Mouse (Mus musculus) neural tube, embryonic 12.5 days (tissue): ENCODE data around the gene Arnt2. TPM values are rescaled to one million over a fixed set of nuclear protein-coding genes. Genes with fewer than 3 reads are reported as not detected.
A peak's percentile ranks its signal among the peaks of the same experiment; 100 is the strongest.

Source experiments
- ATAC-seq: fragments of 200-750 bp; cut with Nextera tagmentation; 2 replicates; pipeline ENCODE4 v1.8.0; 2017; ENCODE audit warnings: low read depth, mild to moderate bottlenecking, moderate TSS enrichment, moderate library complexity; ENCODE audit not compliant: low FRiP score
- H3K27ac ChIP-seq: fragments of 300-500 bp; sonication (generic); 2 replicates; pipeline ENCODE4 v1.5.1; 2016
- H3K27me3 ChIP-seq: fragments of 300-500 bp; sonication (generic); replicated peaks from 2 replicates; pipeline ENCODE4 v1.6.1; 2016; ENCODE audit warnings: mild to moderate bottlenecking
- H3K36me3 ChIP-seq: fragments of 300-500 bp; sonication (generic); 2 replicates; pipeline ENCODE4 v1.6.1; 2016; ENCODE audit warnings: mild to moderate bottlenecking
- H3K4me1 ChIP-seq: fragments of 300-500 bp; sonication (generic); 2 replicates; pipeline ENCODE4 v1.6.1; 2016
- H3K4me2 ChIP-seq: fragments of 300-500 bp; sonication (generic); replicated peaks from 2 replicates; pipeline ENCODE4 v1.6.1; 2016; ENCODE audit warnings: mild to moderate bottlenecking
- H3K4me3 ChIP-seq: fragments of 300-500 bp; sonication (generic); 2 replicates; pipeline ENCODE4 v1.5.1; 2016
- H3K9ac ChIP-seq: fragments of 300-500 bp; sonication (generic); 2 replicates; pipeline ENCODE4 v1.6.1; 2016; ENCODE audit warnings: mild to moderate bottlenecking
- H3K9me3 ChIP-seq: fragments of 300-500 bp; sonication (generic); 2 replicates; pipeline ENCODE4 v1.6.1; 2016; ENCODE audit warnings: mild to moderate bottlenecking
- WGBS: fragments of 180-500 bp; shearing (Covaris S2); methylation state at CpG from one replicate; pipeline ENCODE4 v1.1.7; 2016; 5-methylcytosine and 5-hydroxymethylcytosine counted together
- polyA plus RNA-seq: library from polyadenylated mRNA; unstranded; fragments of >200 nt; fragmentation: Nextera tagmentation; extraction: Ambion mirVana; gene quantifications from 2 replicates; pipeline ENCODE4 v1.2.1, GENCODE M21; 2016

Gene Arnt2
- polyA plus RNA-seq, 1 experiment from 2014 or later = 49.8 TPM

DNA sequence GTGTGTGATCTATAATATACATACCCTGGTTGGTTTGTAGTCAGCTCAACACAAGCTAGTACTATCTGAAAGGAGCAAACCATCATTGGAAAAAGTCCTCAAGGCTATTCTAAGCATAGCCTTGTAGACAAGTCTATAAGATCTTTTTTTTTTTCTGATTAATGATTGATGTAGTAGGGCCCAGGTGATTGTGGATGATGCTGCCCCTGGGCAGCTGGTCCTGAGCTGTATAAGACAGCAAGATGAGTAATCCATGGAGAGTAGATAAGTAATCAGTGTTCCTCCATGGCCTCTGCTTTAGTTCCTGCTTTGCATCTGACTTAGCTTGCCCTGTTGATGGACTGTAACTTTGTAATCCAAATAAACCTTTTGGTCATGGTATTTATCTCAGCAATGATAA, 11.8 kb upstream of the Arnt2 start:
- Histone ChIP-seq H3K4me2 (no peak overlapping the region), H3K9me3 (no peaks in the 10 kb centered on the region), H3K27ac (no peak overlapping the region), H3K36me3 (no peaks in the 10 kb centered on the region), H3K27me3 (no peaks in the 10 kb centered on the region), H3K4me3 (no peak overlapping the region), H3K4me1 (no peaks in the 10 kb centered on the region), H3K9ac (no peak overlapping the region)
- no peak for ATAC-seq

DNA sequence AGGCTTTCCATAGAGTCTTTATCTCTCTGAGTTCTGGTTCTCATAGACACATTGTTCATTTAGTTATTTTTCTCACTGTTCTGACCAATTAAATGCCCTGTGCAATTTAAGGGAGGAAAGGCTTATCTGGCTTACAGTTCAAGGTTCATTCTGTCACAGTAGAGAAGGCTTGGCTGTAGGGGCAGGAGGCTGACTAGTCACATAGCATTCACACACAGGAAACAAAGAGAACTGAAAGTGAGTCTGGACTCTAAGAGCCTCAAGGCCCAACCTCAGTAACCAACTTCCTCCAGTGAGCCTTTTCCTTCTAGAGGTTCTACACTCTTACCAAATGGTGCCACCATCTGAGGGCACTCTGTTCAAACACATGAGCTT, 11.3 kb upstream of the Arnt2 start:
- Histone ChIP-seq H3K9me3 (no peaks in the 10 kb centered on the region), H3K4me2 (no peak overlapping the region), H3K4me3 (no peak overlapping the region), H3K27ac (no peak overlapping the region), H3K27me3 (no peaks in the 10 kb centered on the region), H3K4me1 (no peaks in the 10 kb centered on the region), H3K36me3 (no peaks in the 10 kb centered on the region), H3K9ac (no peak overlapping the region)
- ATAC-seq = no peak

DNA sequence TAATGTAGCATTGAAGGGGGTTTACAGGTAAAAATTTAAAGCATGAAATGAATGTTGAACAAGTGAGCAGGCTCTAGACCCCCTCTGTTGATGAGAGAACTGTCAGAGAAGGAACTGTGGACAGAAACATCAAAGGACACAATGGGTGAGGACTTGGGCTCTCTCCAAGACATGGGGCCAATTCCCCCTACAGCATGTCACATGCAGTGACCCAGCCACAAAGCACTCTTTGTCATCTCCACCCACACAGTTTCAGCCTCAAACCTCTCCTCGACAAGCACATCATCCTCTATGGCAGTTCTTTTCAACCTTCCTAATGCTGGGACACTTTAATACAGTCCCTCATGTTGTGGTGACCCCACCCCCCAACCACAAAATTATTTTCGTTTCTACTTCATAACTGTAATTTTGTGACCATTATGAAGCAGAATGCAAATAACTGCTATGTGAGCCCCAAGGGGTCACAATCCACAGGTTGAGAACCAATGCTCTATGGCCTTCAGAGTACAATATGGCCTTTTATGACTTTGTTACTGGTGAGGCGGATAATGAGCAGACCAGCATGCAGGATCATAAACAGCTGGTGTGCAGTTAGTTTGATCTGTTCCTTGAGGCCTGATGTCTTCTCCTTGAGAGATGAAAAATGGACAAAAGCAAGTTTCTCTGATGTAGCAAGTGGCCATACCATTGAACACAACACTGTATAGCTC, 10.8 kb upstream of the Arnt2 start:
- no peaks in the 10 kb centered on the region for H3K36me3 ChIP-seq
- no peak overlapping the region for H3K9ac ChIP-seq
- H3K4me2 ChIP-seq = no peak overlapping the region
- H3K27me3 ChIP-seq = no peaks in the 10 kb centered on the region
- H3K4me1 ChIP-seq = no peaks in the 10 kb centered on the region
- H3K27ac ChIP-seq = no peak overlapping the region
- no peak overlapping the region for H3K4me3 ChIP-seq
- no peak for ATAC-seq
- H3K9me3 ChIP-seq = no peaks in the 10 kb centered on the region
- WGBS = 59% methylated on average over 3 of the region's 3 CpGs

DNA sequence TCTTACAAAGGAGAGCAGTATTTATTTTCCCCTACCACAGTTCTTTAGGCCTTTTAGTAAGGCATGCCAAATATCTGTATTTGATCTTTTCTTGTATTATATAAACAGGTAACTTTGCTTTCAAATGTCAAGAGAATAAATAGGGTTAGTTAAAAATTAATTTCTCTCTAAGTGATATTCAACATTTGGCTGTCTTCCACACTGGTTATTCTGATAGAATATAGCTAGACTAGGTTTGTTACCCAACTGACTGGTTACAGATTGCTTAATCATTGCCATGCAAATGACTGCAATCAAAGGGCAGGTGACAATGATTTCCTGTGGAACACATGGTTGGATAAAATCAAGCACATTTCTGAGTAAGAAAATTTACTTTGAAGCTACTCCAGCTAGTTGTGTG, 7.5 kb upstream of the Arnt2 start:
- Histone ChIP-seq H3K27me3 (no peaks in the 10 kb centered on the region), H3K4me2 (no peak overlapping the region), H3K9me3 (no peaks in the 10 kb centered on the region), H3K4me3 (no peak overlapping the region), H3K36me3 (no peaks in the 10 kb centered on the region), H3K4me1 (no peaks in the 10 kb centered on the region), H3K9ac (no peak overlapping the region), H3K27ac (no peak overlapping the region)
- no peak for ATAC-seq

DNA sequence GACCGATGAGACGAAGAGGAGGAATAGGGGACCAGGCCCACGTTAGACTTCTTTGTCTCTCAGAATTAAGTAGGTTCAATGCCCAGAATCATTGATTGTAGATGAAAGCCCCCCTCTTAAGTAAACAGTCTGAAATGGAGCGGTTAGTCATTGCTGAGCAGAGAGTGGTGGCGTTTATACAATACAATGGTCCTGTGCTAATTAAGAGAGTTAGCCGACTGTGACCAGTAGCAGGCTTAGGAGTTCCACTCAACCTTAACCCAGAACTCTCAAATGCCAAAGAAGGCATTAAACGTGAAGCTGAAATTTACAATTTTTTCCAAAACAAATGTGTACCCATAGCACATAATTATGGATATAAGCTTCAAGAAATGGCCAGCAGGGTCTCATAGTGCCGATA, 2.6 kb upstream of the Arnt2 start:
- no peak overlapping the region for H3K9ac ChIP-seq
- H3K36me3 ChIP-seq = no peaks in the 10 kb centered on the region
- ATAC-seq = no peak
- no peaks in the 10 kb centered on the region for H3K9me3 ChIP-seq
- no peak overlapping the region for H3K4me3 ChIP-seq
- 63% methylated on average over 8 of the region's 8 CpGs for WGBS
- no peak overlapping the region for H3K27ac ChIP-seq
- H3K4me2 ChIP-seq = no peak overlapping the region
- H3K27me3 ChIP-seq = no peaks in the 10 kb centered on the region
- peaks cover 27% of the 10 kb centered on the region for H3K4me1 ChIP-seq

DNA sequence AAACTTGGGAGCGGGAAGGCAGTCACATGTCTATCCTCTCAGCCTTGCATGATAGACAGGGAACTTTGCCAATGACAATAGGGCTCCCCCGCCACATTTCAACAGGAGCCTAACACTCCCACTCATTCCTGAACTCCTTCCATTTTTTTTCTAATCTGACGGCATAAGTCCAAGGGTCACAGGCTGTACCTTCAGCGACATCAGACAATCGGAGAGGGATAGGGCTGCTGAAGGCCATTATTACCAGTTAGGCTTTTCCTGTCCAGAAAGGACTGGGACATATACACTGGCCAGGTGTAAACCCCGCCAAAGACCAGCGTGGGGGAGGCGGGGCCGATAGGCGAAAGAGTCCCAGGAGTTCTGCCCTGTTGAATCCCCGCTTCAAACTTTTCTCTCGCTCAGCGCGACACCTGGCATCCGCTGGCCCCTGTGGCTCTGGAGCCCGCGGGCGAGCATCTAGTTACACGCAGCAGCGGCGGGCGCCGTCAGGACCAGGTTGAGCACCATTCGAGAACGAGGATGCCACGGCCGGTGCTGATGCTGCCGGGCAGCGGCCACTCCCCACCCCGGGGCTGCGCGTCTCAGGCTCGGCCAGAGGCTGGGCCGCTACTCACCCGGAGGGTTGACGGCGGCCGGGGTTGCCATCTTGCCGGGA, 608 bp downstream of the Arnt2 start:
- H3K27me3 ChIP-seq = no peaks in the 10 kb centered on the region
- no peaks in the 10 kb centered on the region for H3K9me3 ChIP-seq
- peaks cover 29% of the 10 kb centered on the region for H3K4me1 ChIP-seq
- H3K4me2 ChIP-seq = peak overlapping the region; percentile 75
- H3K27ac ChIP-seq = peak overlapping the region; percentile 86
- H3K36me3 ChIP-seq = no peaks in the 10 kb centered on the region; the same call in 1 of the 2 replicates
- WGBS = 2% methylated on average over 39 of the region's 39 CpGs
- peak; percentile 51 for ATAC-seq
- H3K9ac ChIP-seq = peak overlapping the region; percentile 86
- H3K4me3 ChIP-seq = peak overlapping the region; percentile 76

DNA sequence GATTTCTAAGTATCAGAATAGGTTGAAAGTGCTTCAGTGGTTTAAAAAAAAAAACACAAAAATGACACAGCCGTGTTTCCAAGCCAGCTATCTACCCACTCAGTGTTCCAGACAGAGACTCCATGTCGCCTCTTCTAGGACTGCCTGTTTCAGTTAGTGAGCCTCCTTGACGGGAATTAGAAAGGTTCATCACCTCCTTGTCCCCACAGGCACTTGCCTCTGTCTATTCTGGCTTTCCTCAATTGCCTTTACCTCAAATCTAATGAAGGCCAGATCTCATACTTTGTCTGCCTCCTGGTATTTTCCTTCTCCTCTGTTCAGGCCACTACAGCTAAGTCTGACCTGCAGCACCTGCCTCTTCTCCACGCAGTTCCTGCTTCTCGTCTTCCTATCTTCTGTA, 1.7 kb downstream of the Arnt2 start:
- no peak overlapping the region; the same call in 1 of the 2 replicates for H3K9ac ChIP-seq
- no peak overlapping the region for H3K4me3 ChIP-seq
- H3K27me3 ChIP-seq = no peaks in the 10 kb centered on the region
- no peaks in the 10 kb centered on the region for H3K9me3 ChIP-seq
- no peak for ATAC-seq
- no peak overlapping the region for H3K27ac ChIP-seq
- H3K4me1 ChIP-seq = peaks cover 38% of the 10 kb centered on the region
- peak overlapping the region; percentile 75 for H3K4me2 ChIP-seq
- no peaks in the 10 kb centered on the region; the same call in 1 of the 2 replicates for H3K36me3 ChIP-seq
- WGBS = 85% methylated on average over 5 of the region's 5 CpGs

DNA sequence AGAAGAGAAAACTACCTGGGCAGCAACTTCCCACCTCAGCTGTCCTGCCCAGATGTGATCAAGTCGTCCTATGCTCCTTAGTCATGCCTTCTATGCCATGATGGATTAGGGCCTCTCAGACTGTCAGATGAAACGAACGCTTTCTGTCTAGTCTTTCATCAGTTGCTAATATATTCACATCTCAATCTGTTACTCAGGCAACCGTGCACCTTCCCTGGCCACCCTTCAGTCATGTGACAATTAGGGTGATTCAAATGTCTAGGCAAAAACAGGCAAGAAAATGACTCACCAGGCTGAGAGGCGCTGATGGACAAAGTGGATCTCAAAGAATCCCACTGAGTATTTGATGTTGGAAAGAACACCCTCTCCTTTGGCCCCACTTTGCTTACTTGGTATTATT, 6.6 kb downstream of the Arnt2 start:
- no peak overlapping the region for H3K4me2 ChIP-seq
- H3K27me3 ChIP-seq = no peaks in the 10 kb centered on the region

DNA sequence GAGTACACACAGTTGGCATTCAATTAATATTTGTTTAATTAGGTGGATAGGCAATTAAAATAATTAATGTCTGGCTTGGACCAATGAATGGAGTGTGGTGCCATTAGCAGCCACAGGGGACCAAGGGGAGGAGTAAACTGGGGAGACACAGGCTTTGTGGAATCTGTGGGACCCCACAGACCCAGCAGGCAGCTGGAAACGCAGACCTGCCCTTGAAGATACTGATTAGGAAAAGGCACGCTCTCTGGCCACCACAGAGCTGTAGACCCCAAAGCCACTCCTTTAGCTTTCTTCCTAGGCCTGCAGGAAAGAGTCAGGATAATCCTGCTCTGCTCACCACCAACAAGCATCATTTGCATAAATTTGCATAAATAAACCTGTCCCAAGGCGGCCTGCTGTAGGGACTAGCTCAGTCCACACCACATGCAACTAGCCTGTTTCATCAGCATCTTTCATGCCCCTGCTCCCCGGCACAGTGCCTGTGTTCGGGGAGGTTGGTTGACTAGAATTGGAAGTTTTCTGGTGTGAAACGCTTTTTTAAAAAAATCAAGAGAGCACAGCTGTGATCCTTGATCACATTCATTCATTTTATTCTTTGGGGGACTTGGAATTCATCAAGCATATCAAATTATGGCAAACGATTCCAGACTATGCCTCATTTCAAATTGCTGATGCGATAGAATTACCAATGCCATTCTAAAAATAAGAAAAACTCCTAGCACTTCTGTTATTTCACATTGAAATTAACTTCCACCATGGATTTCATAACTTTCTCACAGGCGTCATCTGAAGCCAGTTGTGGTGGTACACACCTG, 8.1 kb downstream of the Arnt2 start:
- Histone ChIP-seq H3K9ac (no peak overlapping the region), H3K4me3 (no peak overlapping the region), H3K9me3 (no peaks in the 10 kb centered on the region), H3K27me3 (no peaks in the 10 kb centered on the region), H3K27ac (peak overlapping the region; percentile 7; the same call in 1 of the 2 replicates), H3K36me3 (no peaks in the 10 kb centered on the region; the same call in 1 of the 2 replicates), H3K4me2 (peak overlapping the region; percentile 7; the same call in 1 of the 2 replicates), H3K4me1 (peaks cover 38% of the 10 kb centered on the region)
- ATAC-seq = peak; percentile 81
- WGBS = 41% methylated on average over 9 of the region's 9 CpGs

More for the DNA sequence above, 6.6 kb downstream of the Arnt2 start:
- 12% methylated on average over 5 of the region's 5 CpGs for WGBS
- no peak overlapping the region for H3K4me3 ChIP-seq
- 0 out of 2 replicates have a peak, but pooled peaks have one; percentile 15 for ATAC-seq
- no peak overlapping the region for H3K27ac ChIP-seq
- no peaks in the 10 kb centered on the region; the same call in 1 of the 2 replicates for H3K36me3 ChIP-seq
- peaks cover 40% of the 10 kb centered on the region for H3K4me1 ChIP-seq
- H3K9ac ChIP-seq = no peak overlapping the region
- no peaks in the 10 kb centered on the region for H3K9me3 ChIP-seq

DNA sequence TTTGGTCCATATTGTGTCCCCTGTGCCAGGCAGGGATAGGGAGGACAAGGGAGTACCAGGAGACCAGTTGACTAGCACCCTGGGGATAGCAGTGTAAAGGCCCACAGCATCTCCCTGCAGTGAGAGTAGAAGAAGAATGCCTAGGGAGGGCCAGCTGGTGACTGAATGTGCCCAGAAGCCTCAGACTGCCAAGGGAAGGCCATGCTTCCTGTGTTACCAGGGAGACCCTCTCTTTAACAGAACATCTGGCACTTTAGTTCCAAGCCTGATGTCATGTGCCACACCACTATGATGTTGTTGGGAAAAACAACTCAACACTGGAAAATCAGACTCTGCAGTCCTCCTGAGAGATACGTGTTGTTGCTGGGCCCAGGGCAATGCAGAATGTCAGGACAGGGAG, 12.7 kb downstream of the Arnt2 start:
- peaks cover 24% of the 10 kb centered on the region for H3K4me1 ChIP-seq
- no peak overlapping the region for H3K4me3 ChIP-seq
- H3K4me2 ChIP-seq = no peak overlapping the region
- H3K9me3 ChIP-seq = no peaks in the 10 kb centered on the region
- ATAC-seq = no peak
- H3K27ac ChIP-seq = no peak overlapping the region
- no peaks in the 10 kb centered on the region for H3K36me3 ChIP-seq
- WGBS = 72% methylated on average over 1 of the region's 1 CpGs
- H3K27me3 ChIP-seq = no peaks in the 10 kb centered on the region
- no peak overlapping the region for H3K9ac ChIP-seq

DNA sequence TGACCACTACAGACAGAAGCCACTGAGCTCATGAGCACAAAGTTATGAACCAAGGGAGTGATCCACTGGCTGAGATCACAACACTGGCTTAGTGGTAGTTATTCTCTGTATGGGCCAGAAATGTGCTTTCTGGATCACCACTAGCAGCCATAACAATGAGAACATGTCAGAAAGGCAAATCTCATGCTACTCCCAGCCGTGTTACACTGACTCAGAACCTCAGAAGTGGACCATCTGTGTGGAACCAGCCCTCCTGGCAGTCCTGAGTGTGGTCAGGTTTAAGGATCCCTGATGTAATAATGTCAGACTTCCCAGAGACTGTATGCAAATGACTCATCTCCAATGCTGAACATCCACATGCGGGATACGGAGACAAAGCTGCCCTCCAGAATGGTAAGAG, 13.4 kb downstream of the Arnt2 start:
- no peaks in the 10 kb centered on the region for H3K36me3 ChIP-seq
- H3K9ac ChIP-seq = no peak overlapping the region
- no peak overlapping the region for H3K4me2 ChIP-seq
- H3K27ac ChIP-seq = no peak overlapping the region
- no peaks in the 10 kb centered on the region for H3K9me3 ChIP-seq
- ATAC-seq = no peak
- 94% methylated on average over 3 of the region's 3 CpGs for WGBS
- peaks cover 16% of the 10 kb centered on the region for H3K4me1 ChIP-seq
- no peaks in the 10 kb centered on the region for H3K27me3 ChIP-seq
- H3K4me3 ChIP-seq = no peak overlapping the region

DNA sequence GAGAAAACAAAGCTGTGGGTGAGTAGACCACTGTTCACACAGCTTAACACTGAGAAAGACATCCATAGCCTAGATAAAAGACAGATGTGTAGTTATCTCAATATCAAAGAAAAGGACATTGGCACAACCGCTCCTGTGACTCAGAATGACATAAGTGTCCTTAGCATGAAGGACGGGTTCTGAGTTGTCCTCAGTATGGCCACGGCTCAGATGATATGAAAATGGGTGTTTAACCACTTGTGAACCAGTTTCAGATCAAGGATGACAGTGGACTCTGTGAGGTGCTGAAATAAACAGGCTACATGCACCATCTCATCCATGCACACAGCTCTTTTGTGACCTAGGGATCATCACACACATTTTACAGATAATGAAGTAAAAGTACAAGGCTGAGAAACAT, 22.1 kb downstream of the Arnt2 start:
- H3K9me3 ChIP-seq = no peaks in the 10 kb centered on the region
- 87% methylated on average over 3 of the region's 3 CpGs for WGBS

More for the DNA sequence above, 22.1 kb downstream of the Arnt2 start:
- no peak for ATAC-seq
- no peak overlapping the region for H3K27ac ChIP-seq
- H3K4me2 ChIP-seq = no peak overlapping the region
- no peak overlapping the region for H3K9ac ChIP-seq
- H3K36me3 ChIP-seq = no peaks in the 10 kb centered on the region
- H3K27me3 ChIP-seq = no peaks in the 10 kb centered on the region
- H3K4me3 ChIP-seq = no peak overlapping the region
- no peaks in the 10 kb centered on the region for H3K4me1 ChIP-seq
